Mouse (Mus musculus) neural tube, embryonic 11.5 days (tissue): ENCODE measurements around the gene Inpp1. TPM values are rescaled to one million over a fixed set of nuclear protein-coding genes. Genes with fewer than 3 reads are reported as not detected.

ENCODE experiments used
- polyA plus RNA-seq: library from polyadenylated mRNA; unstranded; fragments of >200 nt; fragmentation: Nextera tagmentation; extraction: Ambion mirVana; gene quantifications from 2 replicates; pipeline ENCODE4 v1.2.1, GENCODE M21; 2014

Inpp1 gene
- polyA plus RNA-seq, 1 experiment from 2014 or later: 11.3 TPM

Other genes starting within 250 kb of the Inpp1 start
- 9.0 and 11.8 TPM in 2 replicates for gene Nemp2, start 187.0 kb downstream of the Inpp1 start, polyA plus RNA-seq
- gene Mfsd6, start 90.2 kb downstream of the Inpp1 start, polyA plus RNA-seq: 4.2 and 4.7 TPM in 2 replicates
- 34.2 and 34.6 TPM in 2 replicates for gene Hibch, start 27.2 kb upstream of the Inpp1 start, polyA plus RNA-seq
- 4.8 and 6.8 TPM in 2 replicates for gene 1700019D03Rik, start 202.5 kb upstream of the Inpp1 start, polyA plus RNA-seq
- gene Mstn, start 244.0 kb upstream of the Inpp1 start, polyA plus RNA-seq: 11.2 and 13.6 TPM in 2 replicates